Mouse (Mus musculus) lung, embryonic 16.5 days (tissue): ENCODE data around the gene Map7d1. TPM values are rescaled to one million over a fixed set of nuclear protein-coding genes. Genes with fewer than 3 reads are reported as not detected.
A peak's percentile ranks its signal among the peaks of the same experiment; 100 is the strongest.

Source experiments
- ATAC-seq: fragments of 200-750 bp; cut with Nextera tagmentation; 2 replicates; pipeline ENCODE4 v1.8.0; 2017; ENCODE audit warnings: low read depth, mild to moderate bottlenecking, moderate library complexity
- H3K27ac ChIP-seq: fragments of 300-500 bp; sonication (generic); 2 replicates; pipeline ENCODE4 v1.5.1; 2014; ENCODE audit warnings: mild to moderate bottlenecking, control low read depth, low read length
- H3K27me3 ChIP-seq: fragments of 300-500 bp; sonication (generic); 2 replicates; pipeline ENCODE4 v1.6.1; 2014; ENCODE audit warnings: low read depth, low read length, mixed read lengths; ENCODE audit not compliant: control insufficient read depth, insufficient read depth
- H3K36me3 ChIP-seq: fragments of 300-500 bp; sonication (generic); 2 replicates; pipeline ENCODE4 v1.6.1; 2014; ENCODE audit warnings: low read length; ENCODE audit not compliant: control insufficient read depth, insufficient read depth
- H3K4me1 ChIP-seq: fragments of 300-500 bp; sonication (generic); replicated peaks from 2 replicates; pipeline ENCODE4 v1.6.1; 2014; ENCODE audit warnings: low read length, mixed read lengths; ENCODE audit not compliant: control insufficient read depth, insufficient read depth
- H3K4me2 ChIP-seq: fragments of 300-500 bp; sonication (generic); 2 replicates; pipeline ENCODE4 v1.6.1; 2014; ENCODE audit warnings: low read depth, low read length, control low read depth
- H3K4me3 ChIP-seq: fragments of 300-500 bp; sonication (generic); 2 replicates; pipeline ENCODE4 v1.5.1; 2014; ENCODE audit warnings: mild to moderate bottlenecking, low read length, control low read depth
- H3K9ac ChIP-seq: fragments of 300-500 bp; sonication (generic); 2 replicates; pipeline ENCODE4 v1.6.1; 2014; ENCODE audit warnings: low read length, control low read depth
- H3K9me3 ChIP-seq: fragments of 300-500 bp; sonication (generic); 2 replicates; pipeline ENCODE4 v1.6.1; 2016; ENCODE audit warnings: low read length; ENCODE audit not compliant: control insufficient read depth
- WGBS: fragments of 180-500 bp; shearing (Covaris S2); extraction: QIAGEN DNeasy Blood & Tissue Kit; methylation state at CpG from one replicate; pipeline ENCODE4 v1.1.7; 2014; 5-methylcytosine and 5-hydroxymethylcytosine counted together
- polyA plus RNA-seq: library from polyadenylated mRNA; unstranded; fragments of >200 nt; fragmentation: Nextera tagmentation; extraction: Ambion mirVana; gene quantifications from 2 replicates; pipeline ENCODE4 v1.2.1, GENCODE M21; 2015

Gene Map7d1
- polyA plus RNA-seq, 1 experiment from 2014 or later, result 26.9 TPM

GRCm38 (mm10) chr4:126275681-126276131 is 19.6 kb upstream of the Map7d1 start:
- Histone ChIP-seq H3K4me3 (no peak overlapping the region), H3K27me3 (no peaks in the 10 kb centered on the region), H3K27ac (no peak overlapping the region), H3K9me3 (no peaks in the 10 kb centered on the region), H3K4me1 (no peaks in the 10 kb centered on the region; the same call in 1 of the 2 replicates), H3K36me3 (peaks cover 9% of the 10 kb centered on the region), H3K9ac (no peak overlapping the region), H3K4me2 (no peak overlapping the region)
- no peak for ATAC-seq
- WGBS, result 81% methylated on average over 13 of the region's 13 CpGs

- H3K9ac ChIP-seq, result no peak overlapping the region
- no peak overlapping the region for H3K4me2 ChIP-seq
- peaks cover 9% of the 10 kb centered on the region for H3K36me3 ChIP-seq
- H3K27me3 ChIP-seq, result no peaks in the 10 kb centered on the region
- no peak overlapping the region for H3K4me3 ChIP-seq
- H3K9me3 ChIP-seq, result no peaks in the 10 kb centered on the region
- H3K27ac ChIP-seq, result no peak overlapping the region
- no peaks in the 10 kb centered on the region; the same call in 1 of the 2 replicates for H3K4me1 ChIP-seq
- 84% methylated on average over 4 of the region's 4 CpGs for WGBS
- no peak for ATAC-seq
Measured at GRCm38 (mm10) chr4:126275081-126275480, 18.9 kb upstream of the Map7d1 start.

GRCm38 (mm10) chr4:126273753-126274152 is 17.6 kb upstream of the Map7d1 start:
- Histone ChIP-seq H3K4me1 (no peaks in the 10 kb centered on the region; the same call in 1 of the 2 replicates), H3K9me3 (no peaks in the 10 kb centered on the region), H3K36me3 (peaks cover 9% of the 10 kb centered on the region), H3K4me2 (no peak overlapping the region), H3K4me3 (no peak overlapping the region), H3K27me3 (no peaks in the 10 kb centered on the region), H3K27ac (no peak overlapping the region), H3K9ac (no peak overlapping the region)
- WGBS, result 81% methylated on average over 13 of the region's 13 CpGs
- ATAC-seq, result no peak

- 71% methylated on average over 3 of the region's 3 CpGs for WGBS
- Histone ChIP-seq H3K36me3 (peaks cover 9% of the 10 kb centered on the region), H3K4me1 (no peaks in the 10 kb centered on the region), H3K27ac (no peak overlapping the region), H3K27me3 (no peaks in the 10 kb centered on the region), H3K9me3 (no peaks in the 10 kb centered on the region), H3K4me2 (no peak overlapping the region), H3K9ac (no peak overlapping the region), H3K4me3 (no peak overlapping the region)
- ATAC-seq, result no peak
Measured at GRCm38 (mm10) chr4:126269292-126269691, 13.1 kb upstream of the Map7d1 start.

GRCm38 (mm10) chr4:126262119-126262807 is 6.1 kb upstream of the Map7d1 start, which contains the start of gene Trappc3:
Trappc3 (plus strand) TSS chr4:126262325.
- H3K4me1 ChIP-seq, result peaks cover 40% of the 10 kb centered on the region
- H3K4me3 ChIP-seq, result peak within 1 kb of the TSS; percentile 77
- under 1% methylated on average over 46 of the region's 46 CpGs for WGBS
- H3K27ac ChIP-seq, result peak within 1 kb of the TSS; percentile 95
- ATAC-seq, result peak; percentile 92
- no peaks in the 10 kb centered on the region for H3K27me3 ChIP-seq
- no peaks in the 10 kb centered on the region for H3K9me3 ChIP-seq
- H3K9ac ChIP-seq, result peak within 1 kb of the TSS; percentile 83
- H3K4me2 ChIP-seq, result peak within 1 kb of the TSS; percentile 84
- no peaks in the 10 kb centered on the region for H3K36me3 ChIP-seq

GRCm38 (mm10) chr4:126261675-126262074 is 5.5 kb upstream of the Map7d1 start:
- H3K27me3 ChIP-seq, result no peaks in the 10 kb centered on the region
- H3K9ac ChIP-seq, result no peak overlapping the region
- peak overlapping the region; percentile 95 for H3K27ac ChIP-seq
- H3K4me1 ChIP-seq, result peaks cover 44% of the 10 kb centered on the region
- 42% methylated on average over 7 of the region's 7 CpGs for WGBS
- no peaks in the 10 kb centered on the region for H3K36me3 ChIP-seq
- H3K9me3 ChIP-seq, result no peaks in the 10 kb centered on the region
- peak overlapping the region; percentile 30; the same call in 1 of the 2 replicates for H3K4me2 ChIP-seq
- H3K4me3 ChIP-seq, result 0 out of 2 replicates have a peak overlapping the region, but pooled peaks have one; percentile 4
- no peak for ATAC-seq

GRCm38 (mm10) chr4:126261266-126261665 is 5.1 kb upstream of the Map7d1 start:
- no peak overlapping the region for H3K4me3 ChIP-seq
- 70% methylated on average over 6 of the region's 6 CpGs for WGBS
- no peak overlapping the region for H3K9ac ChIP-seq
- peak overlapping the region; percentile 95 for H3K27ac ChIP-seq
- ATAC-seq, result no peak
- peaks cover 44% of the 10 kb centered on the region for H3K4me1 ChIP-seq
- no peaks in the 10 kb centered on the region for H3K9me3 ChIP-seq
- H3K27me3 ChIP-seq, result no peaks in the 10 kb centered on the region
- no peak overlapping the region for H3K4me2 ChIP-seq
- no peaks in the 10 kb centered on the region for H3K36me3 ChIP-seq

GRCm38 (mm10) chr4:126260520-126261201 is 4.5 kb upstream of the Map7d1 start:
- H3K4me3 ChIP-seq, result no peak overlapping the region

GRCm38 (mm10) chr4:126259523-126260160 is 3.5 kb upstream of the Map7d1 start:
- H3K4me3 ChIP-seq, result peak overlapping the region; percentile 24

More at GRCm38 (mm10) chr4:126260520-126261201, 4.5 kb upstream of the Map7d1 start:
- H3K27me3 ChIP-seq, result no peaks in the 10 kb centered on the region
- no peaks in the 10 kb centered on the region for H3K36me3 ChIP-seq
- ATAC-seq, result peak; percentile 8; the same call in 1 of the 2 replicates
- H3K4me2 ChIP-seq, result peak overlapping the region; percentile 48
- H3K27ac ChIP-seq, result peak overlapping the region; percentile 95
- H3K9me3 ChIP-seq, result no peaks in the 10 kb centered on the region
- peak overlapping the region; percentile 25 for H3K9ac ChIP-seq
- WGBS, result 6% methylated on average over 10 of the region's 10 CpGs
- H3K4me1 ChIP-seq, result peaks cover 44% of the 10 kb centered on the region

More at GRCm38 (mm10) chr4:126259523-126260160, 3.5 kb upstream of the Map7d1 start:
- WGBS, result 1% methylated on average over 15 of the region's 15 CpGs
- Histone ChIP-seq H3K9ac (peak overlapping the region; percentile 25), H3K4me2 (peak overlapping the region; percentile 48), H3K27ac (peak overlapping the region; percentile 95), H3K27me3 (no peaks in the 10 kb centered on the region), H3K4me1 (peaks cover 48% of the 10 kb centered on the region), H3K9me3 (no peaks in the 10 kb centered on the region), H3K36me3 (no peaks in the 10 kb centered on the region)
- ATAC-seq, result peak; percentile 56
